Mouse (Mus musculus) erythroblast, embryonic 14.5 days (primary cell): Measurements from ENCODE around the gene Slc13a1. TPM values are rescaled to one million over a fixed set of nuclear protein-coding genes. Genes with fewer than 3 reads are reported as not detected.
"Not testable (repeated sequence)": the region's sequence is repeated elsewhere in the genome, so short reads cannot be mapped to it uniquely, and the experiment has no call there.

Experiments used
- H3K27me3 ChIP-seq: 2 replicates; pipeline ENCODE4 v1.6.1; 2012; ENCODE audit warnings: inconsistent platforms; ENCODE audit not compliant: control insufficient read depth
- H3K36me3 ChIP-seq: 2 replicates; pipeline ENCODE4 v1.6.1; 2012; ENCODE audit warnings: mild to moderate bottlenecking, inconsistent platforms; ENCODE audit not compliant: control insufficient read depth
- H3K4me1 ChIP-seq: 2 replicates; pipeline ENCODE4 v1.6.1; 2012; ENCODE audit warnings: inconsistent platforms; ENCODE audit not compliant: control insufficient read depth
- H3K4me3 ChIP-seq: replicated peaks from 2 replicates; pipeline ENCODE3; 2012; ENCODE audit warnings: moderate library complexity, mild to moderate bottlenecking, inconsistent platforms
- H3K9me3 ChIP-seq: 2 replicates; pipeline ENCODE4 v1.6.1; 2012; ENCODE audit warnings: low read length, inconsistent platforms, mixed read lengths; ENCODE audit not compliant: control insufficient read depth
- GATA1 ChIP-seq: IDR thresholded peaks from 2 replicates; pipeline ENCODE4 v1.6.1; 2012; ENCODE audit warnings: low read length, inconsistent platforms, mixed read lengths
- TAL1 ChIP-seq: IDR thresholded peaks from 3 replicates; pipeline ENCODE4 v1.6.1; 2012; ENCODE audit warnings: low read length, inconsistent platforms, mixed read lengths
- polyA plus RNA-seq: library from polyadenylated mRNA; stranded (reverse); fragments of >175 nt; gene quantifications from 2 replicates; pipeline ENCODE4 v1.2.3, GENCODE M21; 2012

The Slc13a1 gene
- not detected in 2 replicates for polyA plus RNA-seq

DNA sequence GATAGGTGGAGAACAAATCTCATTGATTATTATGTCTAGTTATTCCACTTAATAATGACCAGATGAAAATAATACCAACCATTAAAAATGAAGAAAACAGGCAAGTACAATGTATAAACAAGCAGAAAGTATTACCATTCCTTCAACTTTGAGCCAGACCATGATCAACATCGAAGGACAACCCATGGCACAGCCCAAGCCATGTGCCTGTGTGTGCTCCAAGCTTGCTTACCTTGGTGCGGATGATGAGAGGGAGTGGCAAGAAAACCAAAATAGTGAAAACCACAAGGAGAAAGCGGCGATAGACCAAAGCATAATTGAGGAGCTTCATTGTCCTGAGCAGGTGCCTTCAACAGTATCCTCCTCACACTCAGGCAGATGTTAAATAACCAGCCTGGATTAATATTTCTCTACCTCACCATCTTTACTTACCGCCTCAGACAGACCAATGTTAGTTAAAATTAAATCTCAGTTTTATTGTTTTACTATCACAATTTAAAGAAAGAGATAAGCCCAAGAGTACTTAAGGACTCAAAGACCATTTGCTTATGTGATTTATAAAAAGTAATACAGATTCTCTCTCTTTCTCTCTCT lies at the start of gene Slc13a1:
Gene Slc13a1 (minus strand): TSS at position 359 of the 594 bp plus-strand sequence.
- Histone ChIP-seq H3K27me3 (no peaks in the 10 kb centered on the region), H3K9me3 (no peaks in the 10 kb centered on the region), H3K36me3 (no peaks in the 10 kb centered on the region), H3K4me1 (no peaks in the 10 kb centered on the region), H3K4me3 (no peak within 1 kb of the TSS)
- TF ChIP-seq TAL1 (no peak), GATA1 (no peak)

DNA sequence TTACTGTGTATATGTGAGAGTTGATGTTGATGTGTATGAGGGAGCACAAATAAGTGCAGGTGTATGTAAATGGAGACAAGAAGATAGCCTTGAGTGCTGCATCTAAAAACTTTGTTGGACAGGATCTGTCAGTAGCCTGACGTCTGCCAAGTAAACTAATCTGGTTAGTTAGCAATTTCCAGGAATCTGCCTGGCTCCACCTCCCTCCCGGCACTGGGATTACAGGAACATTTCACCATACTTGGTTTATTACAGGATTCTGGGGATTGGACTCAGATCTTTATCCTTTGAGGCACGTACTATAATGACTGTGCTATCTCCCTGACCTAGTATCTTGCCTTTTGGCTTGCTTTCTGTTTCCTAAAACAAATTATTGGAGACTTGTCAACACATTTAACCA lies 40.0 kb upstream of the Slc13a1 start:
- H3K36me3 ChIP-seq = no peaks in the 10 kb centered on the region
- no peaks in the 10 kb centered on the region for H3K27me3 ChIP-seq
- TF ChIP-seq GATA1 (no peak), TAL1 (no peak)
- H3K4me3 ChIP-seq = no peak overlapping the region
- no peaks in the 10 kb centered on the region for H3K4me1 ChIP-seq
- H3K9me3 ChIP-seq = no peaks in the 10 kb centered on the region; the same call in 1 of the 2 replicates

DNA sequence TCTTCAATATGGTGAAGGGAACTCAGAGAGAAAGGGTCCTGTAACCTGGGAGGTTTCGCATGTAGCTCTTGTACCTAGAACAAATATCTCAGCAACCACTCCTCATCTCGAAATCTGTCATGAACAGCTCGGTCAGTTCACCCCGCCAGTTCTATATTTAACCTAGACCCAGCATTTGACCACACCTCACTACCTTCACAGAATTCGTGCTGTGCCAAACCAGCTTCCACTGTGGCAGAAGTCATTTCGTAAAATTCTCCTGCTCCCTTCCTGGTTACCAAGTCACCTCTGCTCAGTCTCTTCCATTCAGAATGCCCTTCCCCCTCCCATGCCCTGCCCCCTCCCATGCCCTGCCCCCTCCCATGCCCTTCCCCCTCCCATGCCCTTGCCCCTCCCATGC lies 34.3 kb upstream of the Slc13a1 start:
- Histone ChIP-seq H3K4me1 (no peaks in the 10 kb centered on the region), H3K4me3 (no peak overlapping the region), H3K36me3 (no peaks in the 10 kb centered on the region), H3K27me3 (no peaks in the 10 kb centered on the region), H3K9me3 (no peaks in the 10 kb centered on the region; the same call in 1 of the 2 replicates)
- TF ChIP-seq GATA1 (no peak), TAL1 (no peak)

DNA sequence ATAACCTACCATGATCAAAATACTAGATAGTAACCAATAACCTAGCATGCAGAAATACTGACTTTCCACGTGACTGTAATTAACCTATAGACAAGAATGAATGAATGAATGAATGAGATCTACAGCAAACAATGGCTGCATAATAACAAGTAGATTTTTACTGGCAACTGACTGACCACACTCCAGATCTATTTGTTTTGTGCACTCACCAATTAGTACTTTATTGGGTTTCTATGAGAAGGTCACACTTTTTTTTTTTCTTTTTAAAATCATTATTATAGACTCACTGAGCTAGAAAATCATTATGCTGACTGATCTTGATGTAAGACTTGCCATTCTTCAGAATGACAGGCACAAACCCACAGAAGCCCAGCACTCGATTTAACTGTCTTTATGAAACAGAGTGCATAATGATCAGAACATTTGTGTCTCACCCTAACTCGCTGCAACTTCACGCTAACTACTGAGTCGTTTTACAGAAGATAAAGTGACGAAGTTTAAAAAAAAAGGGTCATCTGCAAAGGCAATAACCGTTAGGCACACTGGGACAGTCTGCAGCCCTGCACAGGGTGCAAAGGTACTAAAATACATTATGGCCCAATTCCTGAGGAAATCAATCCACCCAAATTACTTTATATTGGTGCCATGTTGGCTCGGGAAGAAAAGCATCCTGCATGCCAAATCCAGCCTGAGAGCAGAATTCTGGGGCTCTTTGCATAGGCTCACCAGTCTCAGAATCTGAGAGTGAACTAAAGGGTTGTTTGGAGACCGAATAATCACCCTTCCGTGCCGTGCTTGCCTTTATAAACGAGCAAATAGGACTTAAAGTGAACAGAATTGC lies 33.0 kb upstream of the Slc13a1 start:
- Histone ChIP-seq H3K4me3 (no peak overlapping the region), H3K4me1 (no peaks in the 10 kb centered on the region), H3K36me3 (no peaks in the 10 kb centered on the region), H3K9me3 (no peaks in the 10 kb centered on the region; the same call in 1 of the 2 replicates), H3K27me3 (no peaks in the 10 kb centered on the region)
- TF ChIP-seq GATA1 = no peak
- no peak for TF ChIP-seq TAL1

DNA sequence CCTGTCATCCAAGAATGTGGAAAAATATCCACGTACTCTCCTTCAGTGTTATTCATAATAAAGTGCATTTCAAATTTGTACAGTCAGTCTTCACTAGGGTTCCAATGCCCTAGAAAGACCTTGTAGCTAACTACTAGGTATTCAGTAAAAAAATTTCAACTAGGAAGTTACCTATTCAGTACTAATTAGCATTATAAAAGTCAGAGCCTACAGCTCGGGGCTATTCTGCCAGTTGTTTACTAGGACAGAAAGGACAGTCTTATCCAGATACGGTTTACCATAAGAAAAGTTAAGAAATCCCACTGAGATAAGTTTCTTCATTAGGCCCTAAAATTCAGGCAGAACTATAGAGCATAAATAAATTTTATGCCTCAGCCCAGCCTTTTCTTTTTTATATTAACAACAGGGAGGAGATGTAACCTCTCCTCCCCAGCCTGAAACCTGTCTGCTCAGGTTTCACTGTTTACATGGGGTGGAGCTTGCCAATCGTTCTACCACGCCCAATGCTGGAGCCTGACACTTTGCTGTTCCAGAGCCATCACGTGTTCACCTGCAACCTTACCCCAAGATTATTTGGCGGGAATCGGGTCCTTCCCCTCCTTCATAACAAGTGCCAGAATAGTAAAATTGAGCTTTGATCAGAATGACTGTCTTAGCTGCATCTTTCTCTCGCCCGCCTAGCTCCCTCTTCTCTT lies 29.8 kb upstream of the Slc13a1 start:
- not testable (repeated sequence) for H3K4me3 ChIP-seq, H3K27me3 ChIP-seq, H3K9me3 ChIP-seq, H3K36me3 ChIP-seq, H3K4me1 ChIP-seq

DNA sequence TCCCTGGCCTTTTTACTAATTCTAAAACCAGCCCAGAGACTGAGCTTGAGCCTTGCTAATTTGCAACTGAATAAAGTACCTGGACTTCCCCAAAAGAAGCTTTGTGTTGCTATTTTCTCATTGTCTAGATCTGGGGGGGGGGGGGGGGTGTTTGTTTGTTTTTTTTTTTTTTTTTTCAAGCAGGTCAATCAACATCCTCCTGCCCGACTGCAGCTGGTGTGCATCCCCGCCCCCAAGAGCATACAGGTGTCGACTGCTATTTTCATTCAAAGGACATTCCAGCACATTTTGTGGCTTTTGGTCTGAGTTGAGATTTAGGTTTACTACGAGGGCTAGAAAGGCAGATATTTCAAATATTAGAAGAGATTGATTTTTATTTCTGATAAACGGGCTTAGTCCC lies 28.5 kb upstream of the Slc13a1 start:
- not testable (repeated sequence) for H3K9me3 ChIP-seq, H3K27me3 ChIP-seq, H3K4me3 ChIP-seq, H3K4me1 ChIP-seq, H3K36me3 ChIP-seq

DNA sequence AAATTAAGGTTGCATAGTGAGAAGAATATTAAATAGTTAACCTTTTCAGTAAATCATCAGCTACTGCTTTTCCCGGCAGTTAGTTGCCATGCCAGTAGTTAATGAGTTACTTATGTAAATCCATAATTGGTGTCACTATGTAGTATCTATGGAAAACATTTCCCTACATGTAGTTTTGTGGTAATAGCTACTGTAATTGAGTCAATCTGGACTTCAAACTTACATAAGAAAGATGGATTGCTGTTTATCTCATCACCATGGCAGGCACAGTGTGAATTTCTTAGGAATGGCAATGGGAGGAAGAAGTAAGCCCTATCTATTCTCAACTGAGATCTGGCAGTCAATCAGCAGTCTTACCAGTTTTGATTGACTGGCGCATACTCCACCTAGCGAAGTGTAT lies 15.5 kb upstream of the Slc13a1 start:
- no peaks in the 10 kb centered on the region for H3K36me3 ChIP-seq
- no peak overlapping the region for H3K4me3 ChIP-seq
- no peaks in the 10 kb centered on the region for H3K4me1 ChIP-seq
- TF ChIP-seq TAL1 = no peak
- no peak for TF ChIP-seq GATA1
- H3K9me3 ChIP-seq = no peaks in the 10 kb centered on the region
- H3K27me3 ChIP-seq = no peaks in the 10 kb centered on the region

DNA sequence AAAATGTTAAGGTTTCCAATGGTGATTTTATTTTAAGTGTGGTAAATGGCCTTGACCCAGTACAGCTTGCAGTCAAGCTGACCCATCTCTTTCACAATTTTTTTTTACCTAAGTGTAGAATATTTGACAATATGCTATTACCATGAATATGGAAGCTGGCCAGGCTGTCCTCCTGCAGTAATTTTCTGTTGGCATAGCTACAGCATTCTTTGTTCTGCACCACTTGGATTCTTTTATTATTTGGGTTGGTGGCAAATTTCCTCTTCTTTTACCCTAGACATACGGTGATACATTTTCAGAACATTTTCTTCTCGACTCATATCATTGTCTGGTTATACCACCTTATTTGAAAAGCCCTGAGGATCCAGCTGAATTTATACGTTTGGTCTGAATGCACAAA lies 7.5 kb upstream of the Slc13a1 start:
- no peaks in the 10 kb centered on the region for H3K9me3 ChIP-seq
- H3K27me3 ChIP-seq = no peaks in the 10 kb centered on the region
- no peak overlapping the region for H3K4me3 ChIP-seq
- no peaks in the 10 kb centered on the region for H3K36me3 ChIP-seq
- H3K4me1 ChIP-seq = no peaks in the 10 kb centered on the region
- TF ChIP-seq TAL1 = no peak
- TF ChIP-seq GATA1 = no peak

DNA sequence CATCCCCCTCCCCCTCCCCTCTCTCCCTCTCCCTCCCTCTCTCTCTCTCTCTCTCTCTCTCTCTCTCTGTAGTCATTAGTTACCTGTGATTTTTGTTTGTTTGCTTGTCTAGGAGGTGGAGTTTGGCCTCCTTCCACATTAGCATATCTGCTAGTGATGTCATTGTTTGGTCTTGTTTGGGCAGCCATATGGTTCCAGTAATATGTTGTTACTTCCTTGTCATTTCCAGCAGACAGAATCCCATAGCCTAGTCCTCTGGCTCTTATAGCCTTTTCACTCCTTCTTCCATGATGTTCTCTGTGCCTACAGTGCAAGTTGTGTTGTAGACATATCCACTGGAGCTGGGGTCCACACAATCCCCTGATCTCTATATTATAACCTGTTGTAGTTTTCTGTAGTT lies 6.1 kb upstream of the Slc13a1 start:
- Histone ChIP-seq H3K36me3 (no peaks in the 10 kb centered on the region), H3K27me3 (no peaks in the 10 kb centered on the region), H3K4me3 (no peak overlapping the region), H3K9me3 (no peaks in the 10 kb centered on the region), H3K4me1 (no peaks in the 10 kb centered on the region)
- no peak for TF ChIP-seq TAL1
- TF ChIP-seq GATA1 = no peak
